Mouse (Mus musculus) limb, embryonic 11.5 days (tissue): ENCODE results near the gene Gmeb1. TPM values are rescaled to one million over a fixed set of nuclear protein-coding genes. Genes with fewer than 3 reads are reported as not detected.
"Not testable (repeated sequence)": the region's sequence is repeated elsewhere in the genome, so short reads cannot be mapped to it uniquely, and the experiment has no call there.

Source experiments
- ATAC-seq: fragments of 200-750 bp; cut with Nextera tagmentation; 2 replicates; pipeline ENCODE4 v1.8.0; 2017; ENCODE audit warnings: low read depth; ENCODE audit not compliant: insufficient number of reproducible peaks, low FRiP score, low TSS enrichment
- DNase-seq: peaks from one replicate; pipeline ENCODE4 v3.0.0-alpha.2; 2015; ENCODE audit warnings: low spot score
- H3K27ac ChIP-seq: fragments of 300-500 bp; sonication (generic); replicated peaks from 2 replicates; pipeline ENCODE4 v1.5.1; 2014; ENCODE audit warnings: low read depth, mild to moderate bottlenecking, low read length
- H3K27me3 ChIP-seq: fragments of 300-500 bp; sonication (generic); 2 replicates; pipeline ENCODE4 v1.6.1; 2014; ENCODE audit warnings: mild to moderate bottlenecking, low read length, mixed read lengths; ENCODE audit not compliant: control insufficient read depth, insufficient read depth
- H3K36me3 ChIP-seq: fragments of 300-500 bp; sonication (generic); 2 replicates; pipeline ENCODE4 v1.6.1; 2014; ENCODE audit warnings: mild to moderate bottlenecking, low read length, moderate library complexity, mixed read lengths; ENCODE audit not compliant: control insufficient read depth, insufficient read depth
- H3K4me1 ChIP-seq: fragments of 300-500 bp; sonication (generic); 2 replicates; pipeline ENCODE4 v1.6.1; 2014; ENCODE audit warnings: low read length, mixed read lengths; ENCODE audit not compliant: control insufficient read depth, insufficient read depth
- H3K4me2 ChIP-seq: fragments of 300-500 bp; sonication (generic); 2 replicates; pipeline ENCODE4 v1.6.1; 2014; ENCODE audit warnings: low read depth, mild to moderate bottlenecking, moderate library complexity; ENCODE audit not compliant: severe bottlenecking
- H3K4me3 ChIP-seq: fragments of 300-500 bp; sonication (generic); 2 replicates; pipeline ENCODE4 v1.5.1; 2014; ENCODE audit warnings: low read depth, low read length
- H3K9ac ChIP-seq: fragments of 300-500 bp; sonication (generic); 2 replicates; pipeline ENCODE4 v1.6.1; 2014; ENCODE audit warnings: mild to moderate bottlenecking, low read length
- H3K9me3 ChIP-seq: fragments of 300-500 bp; sonication (generic); 2 replicates; pipeline ENCODE4 v1.6.1; 2016; ENCODE audit warnings: low read length; ENCODE audit not compliant: control insufficient read depth
- WGBS: fragments of 180-500 bp; shearing (Covaris S2); extraction: QIAGEN DNeasy Blood & Tissue Kit; methylation state at CpG from one replicate; pipeline ENCODE4 v1.1.7; 2014; 5-methylcytosine and 5-hydroxymethylcytosine counted together
- polyA plus RNA-seq: library from polyadenylated mRNA; unstranded; fragments of >200 nt; fragmentation: Nextera tagmentation; extraction: Ambion mirVana; gene quantifications from 2 replicates; pipeline ENCODE4 v1.2.1, GENCODE M21; 2014

The Gmeb1 gene
- polyA plus RNA-seq, 1 experiment from 2014 or later = 43.9 TPM

- H3K9me3 ChIP-seq = no peaks in the 10 kb centered on the region
- no peaks in the 10 kb centered on the region for H3K4me1 ChIP-seq
- no peak overlapping the region for H3K4me3 ChIP-seq
- H3K27ac ChIP-seq = no peak overlapping the region
- ATAC-seq (no peak), DNase-seq (no peak)
- H3K9ac ChIP-seq = no peak overlapping the region
- peaks cover 16% of the 10 kb centered on the region for H3K36me3 ChIP-seq
- H3K27me3 ChIP-seq = no peaks in the 10 kb centered on the region
- no peak overlapping the region for H3K4me2 ChIP-seq
- 83% methylated on average over 12 of the region's 12 CpGs for WGBS
Observed at GRCm38 (mm10) chr4:132291624-132292335, 30.4 kb upstream of the Gmeb1 start.

- ATAC-seq (no peak), DNase-seq (no peak)
- Histone ChIP-seq H3K4me2 (no peak overlapping the region), H3K4me3 (no peak overlapping the region), H3K9ac (no peak overlapping the region), H3K27ac (no peak overlapping the region), H3K36me3 (peaks cover 16% of the 10 kb centered on the region), H3K4me1 (no peaks in the 10 kb centered on the region), H3K9me3 (no peaks in the 10 kb centered on the region), H3K27me3 (no peaks in the 10 kb centered on the region)
- 90% methylated on average over 4 of the region's 4 CpGs for WGBS
Observed at GRCm38 (mm10) chr4:132291056-132291455, 29.7 kb upstream of the Gmeb1 start.

GRCm38 (mm10) chr4:132288840-132289239 is 27.4 kb upstream of the Gmeb1 start:
- H3K4me1 ChIP-seq, H3K9ac ChIP-seq, ATAC-seq, H3K27ac ChIP-seq, H3K9me3 ChIP-seq, H3K4me3 ChIP-seq, H3K27me3 ChIP-seq, H3K4me2 ChIP-seq, DNase-seq: not testable (repeated sequence)
- 85% methylated on average over 3 of the region's 5 CpGs for WGBS
- peaks cover 24% of the 10 kb centered on the region for H3K36me3 ChIP-seq

GRCm38 (mm10) chr4:132275949-132276348 is 14.5 kb upstream of the Gmeb1 start:
- H3K36me3 ChIP-seq = peaks cover 2% of the 10 kb centered on the region; the same call in 1 of the 2 replicates
- no peaks in the 10 kb centered on the region for H3K4me1 ChIP-seq
- H3K4me3 ChIP-seq = no peak overlapping the region
- no peak overlapping the region for H3K4me2 ChIP-seq
- WGBS = 93% methylated on average over 3 of the region's 3 CpGs
- H3K9me3 ChIP-seq = no peaks in the 10 kb centered on the region
- DNase-seq = no peak
- H3K27me3 ChIP-seq = no peaks in the 10 kb centered on the region
- no peak overlapping the region for H3K27ac ChIP-seq
- H3K9ac ChIP-seq = no peak overlapping the region
- ATAC-seq = no peak

GRCm38 (mm10) chr4:132274156-132274862 is 12.9 kb upstream of the Gmeb1 start, which contains the start of gene Taf12:
TSS of gene Taf12 (plus strand) at chr4:132274375.
- ATAC-seq (peak; percentile 74), DNase-seq (peak; percentile 97)
- Histone ChIP-seq H3K4me1 (no peaks in the 10 kb centered on the region), H3K9ac (peak within 1 kb of the TSS; percentile 79), H3K27me3 (no peaks in the 10 kb centered on the region), H3K36me3 (peaks cover 2% of the 10 kb centered on the region; the same call in 1 of the 2 replicates), H3K27ac (peak within 1 kb of the TSS; percentile 43; the same call in 1 of the 2 replicates), H3K9me3 (no peaks in the 10 kb centered on the region), H3K4me3 (peak within 1 kb of the TSS; percentile 72), H3K4me2 (peak within 1 kb of the TSS; percentile 74)
- under 1% methylated on average over 48 of the region's 48 CpGs for WGBS

GRCm38 (mm10) chr4:132273166-132273565 is 11.8 kb upstream of the Gmeb1 start:
- DNase-seq (no peak), ATAC-seq (no peak)
- Histone ChIP-seq H3K4me1 (no peaks in the 10 kb centered on the region), H3K27me3 (no peaks in the 10 kb centered on the region), H3K4me3 (no peak overlapping the region; the same call in 1 of the 2 replicates), H3K9me3 (no peaks in the 10 kb centered on the region), H3K4me2 (peak overlapping the region; percentile 74; the same call in 1 of the 2 replicates), H3K9ac (no peak overlapping the region), H3K27ac (no peak overlapping the region), H3K36me3 (peaks cover 2% of the 10 kb centered on the region; the same call in 1 of the 2 replicates)
- 82% methylated on average over 2 of the region's 2 CpGs for WGBS

GRCm38 (mm10) chr4:132269740-132270560 is 8.5 kb upstream of the Gmeb1 start:
- Histone ChIP-seq H3K36me3 (no peaks in the 10 kb centered on the region), H3K9me3 (no peaks in the 10 kb centered on the region), H3K4me3 (no peak overlapping the region; the same call in 1 of the 2 replicates), H3K9ac (peak overlapping the region; percentile 54; the same call in 1 of the 2 replicates), H3K4me2 (peak overlapping the region; percentile 24; the same call in 1 of the 2 replicates), H3K27me3 (no peaks in the 10 kb centered on the region), H3K27ac (peak overlapping the region; percentile 84), H3K4me1 (no peaks in the 10 kb centered on the region)
- ATAC-seq = peak; percentile 78
- WGBS = under 1% methylated on average over 35 of the region's 35 CpGs
- peak; percentile 91 for DNase-seq
